Mouse (Mus musculus) lung, embryonic 14.5 days (tissue): ENCODE data around the gene Wdfy4. TPM values are rescaled to one million over a fixed set of nuclear protein-coding genes. Genes with fewer than 3 reads are reported as not detected.

Experiments used
- ATAC-seq: fragments of 200-750 bp; cut with Nextera tagmentation; 2 replicates; pipeline ENCODE4 v1.8.0; 2017; ENCODE audit warnings: mild to moderate bottlenecking, moderate TSS enrichment, moderate library complexity; ENCODE audit not compliant: insufficient read depth
- DNase-seq: peaks from one replicate; pipeline ENCODE4 v3.0.0-alpha.2; 2015
- H3K27ac ChIP-seq: fragments of 300-500 bp; sonication (generic); 2 replicates; pipeline ENCODE4 v1.5.1; 2014; ENCODE audit warnings: low read depth, mild to moderate bottlenecking, moderate library complexity
- H3K27me3 ChIP-seq: fragments of 300-500 bp; sonication (generic); 2 replicates; pipeline ENCODE4 v1.6.1; 2014; ENCODE audit warnings: low read length, control low read depth; ENCODE audit not compliant: insufficient read depth
- H3K36me3 ChIP-seq: fragments of 300-500 bp; sonication (generic); 2 replicates; pipeline ENCODE4 v1.6.1; 2014; ENCODE audit warnings: control low read depth; ENCODE audit not compliant: insufficient read depth
- H3K4me1 ChIP-seq: fragments of 300-500 bp; sonication (generic); 2 replicates; pipeline ENCODE4 v1.6.1; 2014; ENCODE audit warnings: antibody characterized with exemption, control low read depth; ENCODE audit not compliant: insufficient read depth
- H3K4me2 ChIP-seq: fragments of 300-500 bp; sonication (generic); 2 replicates; pipeline ENCODE4 v1.6.1; 2014; ENCODE audit warnings: mild to moderate bottlenecking
- H3K4me3 ChIP-seq: fragments of 300-500 bp; sonication (generic); 2 replicates; pipeline ENCODE4 v1.5.1; 2014; ENCODE audit warnings: low read depth, low read length
- H3K9ac ChIP-seq: fragments of 300-500 bp; sonication (generic); 2 replicates; pipeline ENCODE4 v1.6.1; 2014
- H3K9me3 ChIP-seq: fragments of 300-500 bp; sonication (generic); 2 replicates; pipeline ENCODE4 v1.6.1; 2016; ENCODE audit warnings: low read depth, low read length, control low read depth
- CTCF ChIP-seq: IDR thresholded peaks from 2 replicates; pipeline ENCODE4 v1.5.1; 2016; ENCODE audit warnings: antibody characterized with exemption, low read depth
- WGBS: fragments of 180-500 bp; shearing (Covaris S2); extraction: QIAGEN DNeasy Blood & Tissue Kit; methylation state at CpG from one replicate; pipeline ENCODE4 v1.1.7; 2014; 5-methylcytosine and 5-hydroxymethylcytosine counted together
- polyA plus RNA-seq: library from polyadenylated mRNA; unstranded; fragments of >200 nt; fragmentation: Nextera tagmentation; extraction: Ambion mirVana; gene quantifications from 2 replicates; pipeline ENCODE4 v1.2.1, GENCODE M21; 2014

The Wdfy4 gene
- polyA plus RNA-seq, 1 experiment from 2014 or later, result 0.57 TPM

GRCm38 (mm10) chr14:33205280-33205965 is 20.1 kb upstream of the Wdfy4 start:
- Histone ChIP-seq H3K36me3 (no peaks in the 10 kb centered on the region), H3K9ac (no peak overlapping the region), H3K4me2 (peak overlapping the region; percentile 42; the same call in 1 of the 2 replicates), H3K27ac (no peak overlapping the region), H3K4me3 (no peak overlapping the region), H3K4me1 (no peaks in the 10 kb centered on the region), H3K27me3 (no peaks in the 10 kb centered on the region), H3K9me3 (no peaks in the 10 kb centered on the region)
- peak; percentile 77 for DNase-seq
- 30% methylated on average over 24 of the region's 24 CpGs for WGBS
- no peak for ATAC-seq
- peak; percentile 77 for TF ChIP-seq CTCF

GRCm38 (mm10) chr14:33203777-33204176 is 18.5 kb upstream of the Wdfy4 start:
- no peak overlapping the region for H3K9ac ChIP-seq
- no peak for DNase-seq
- 76% methylated on average over 14 of the region's 14 CpGs for WGBS
- H3K27ac ChIP-seq, result no peak overlapping the region
- TF ChIP-seq CTCF, result no peak
- H3K4me1 ChIP-seq, result no peaks in the 10 kb centered on the region
- H3K9me3 ChIP-seq, result no peaks in the 10 kb centered on the region
- H3K4me3 ChIP-seq, result no peak overlapping the region
- H3K27me3 ChIP-seq, result no peaks in the 10 kb centered on the region
- H3K36me3 ChIP-seq, result no peaks in the 10 kb centered on the region
- ATAC-seq, result no peak
- no peak overlapping the region for H3K4me2 ChIP-seq

GRCm38 (mm10) chr14:33202885-33203284 is 17.6 kb upstream of the Wdfy4 start:
- no peak for DNase-seq
- WGBS, result 77% methylated on average over 6 of the region's 6 CpGs
- no peaks in the 10 kb centered on the region for H3K4me1 ChIP-seq
- H3K27me3 ChIP-seq, result no peaks in the 10 kb centered on the region
- H3K36me3 ChIP-seq, result no peaks in the 10 kb centered on the region
- ATAC-seq, result no peak
- TF ChIP-seq CTCF, result no peak
- no peak overlapping the region for H3K4me2 ChIP-seq
- no peak overlapping the region for H3K27ac ChIP-seq
- no peak overlapping the region for H3K9ac ChIP-seq
- no peak overlapping the region for H3K4me3 ChIP-seq
- H3K9me3 ChIP-seq, result no peaks in the 10 kb centered on the region

- H3K9ac ChIP-seq, result no peak overlapping the region
- WGBS, result 62% methylated on average over 4 of the region's 4 CpGs
- no peaks in the 10 kb centered on the region for H3K9me3 ChIP-seq
- no peak overlapping the region for H3K4me2 ChIP-seq
- H3K36me3 ChIP-seq, result no peaks in the 10 kb centered on the region
- no peak for DNase-seq
- TF ChIP-seq CTCF, result no peak
- no peak overlapping the region for H3K4me3 ChIP-seq
- ATAC-seq, result no peak
- H3K4me1 ChIP-seq, result no peaks in the 10 kb centered on the region
- no peak overlapping the region for H3K27ac ChIP-seq
- no peaks in the 10 kb centered on the region for H3K27me3 ChIP-seq
These were observed 16.9 kb upstream of the Wdfy4 start for GRCm38 (mm10) chr14:33202161-33202560.

- Histone ChIP-seq H3K27ac (no peak overlapping the region), H3K9me3 (no peaks in the 10 kb centered on the region), H3K27me3 (no peaks in the 10 kb centered on the region), H3K9ac (no peak overlapping the region), H3K4me3 (no peak overlapping the region), H3K36me3 (no peaks in the 10 kb centered on the region), H3K4me1 (no peaks in the 10 kb centered on the region), H3K4me2 (no peak overlapping the region)
- ATAC-seq (no peak), DNase-seq (no peak)
- WGBS, result 77% methylated on average over 3 of the region's 3 CpGs
- TF ChIP-seq CTCF, result no peak
These were observed 8.9 kb upstream of the Wdfy4 start for GRCm38 (mm10) chr14:33194241-33194640.

GRCm38 (mm10) chr14:33193762-33194161 is 8.5 kb upstream of the Wdfy4 start:
- Histone ChIP-seq H3K27ac (no peak overlapping the region), H3K4me3 (no peak overlapping the region), H3K4me2 (no peak overlapping the region), H3K4me1 (no peaks in the 10 kb centered on the region), H3K9ac (no peak overlapping the region), H3K36me3 (no peaks in the 10 kb centered on the region), H3K27me3 (no peaks in the 10 kb centered on the region), H3K9me3 (no peaks in the 10 kb centered on the region)
- DNase-seq, result no peak
- ATAC-seq, result no peak
- no peak for TF ChIP-seq CTCF

- Histone ChIP-seq H3K4me3 (no peak overlapping the region), H3K9ac (no peak overlapping the region), H3K4me2 (no peak overlapping the region), H3K9me3 (no peaks in the 10 kb centered on the region), H3K4me1 (no peaks in the 10 kb centered on the region), H3K36me3 (no peaks in the 10 kb centered on the region), H3K27me3 (no peaks in the 10 kb centered on the region), H3K27ac (no peak overlapping the region)
- TF ChIP-seq CTCF, result no peak
- no peak for ATAC-seq
- WGBS, result 64% methylated on average over 1 of the region's 1 CpGs
- no peak for DNase-seq
These were observed 5.3 kb upstream of the Wdfy4 start for GRCm38 (mm10) chr14:33190646-33191045.
